Mouse (Mus musculus) CD4-positive, CD25-positive, alpha-beta regulatory T cell (primary cell): ENCODE data around the gene Dcx. TPM values are rescaled to one million over a fixed set of nuclear protein-coding genes. Genes with fewer than 3 reads are reported as not detected.

Source experiments
- polyA plus RNA-seq: library from polyadenylated mRNA; unstranded; fragments of 100-300 nt; shearing (Covaris generic); gene quantifications from one replicate; pipeline ENCODE4 v1.2.1, GENCODE M21; 2017

The Dcx gene
- polyA plus RNA-seq = 0.12 TPM

DNA sequence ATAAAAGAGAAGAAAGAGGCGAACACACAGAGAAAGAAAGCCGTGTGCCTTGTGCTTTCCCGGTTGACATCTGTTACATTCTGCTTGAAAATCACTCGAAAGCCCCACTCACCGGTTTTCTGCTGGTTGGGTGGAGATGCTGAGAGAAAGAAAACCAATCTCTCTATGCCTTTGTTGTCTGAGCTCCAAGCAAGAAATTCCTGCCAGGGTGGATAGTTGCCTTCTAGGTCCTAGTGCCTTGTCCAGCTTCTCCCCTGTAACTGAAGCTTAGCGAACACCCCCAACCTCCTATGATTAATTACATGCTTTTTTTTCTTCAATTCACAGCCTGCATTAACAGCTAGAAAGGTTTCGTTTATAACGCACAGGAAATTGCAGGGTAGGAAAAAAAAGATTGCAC lies at the start of gene Dcx:
Gene Dcx (minus strand): TSS at position 354 of the 400 bp plus-strand sequence.

DNA sequence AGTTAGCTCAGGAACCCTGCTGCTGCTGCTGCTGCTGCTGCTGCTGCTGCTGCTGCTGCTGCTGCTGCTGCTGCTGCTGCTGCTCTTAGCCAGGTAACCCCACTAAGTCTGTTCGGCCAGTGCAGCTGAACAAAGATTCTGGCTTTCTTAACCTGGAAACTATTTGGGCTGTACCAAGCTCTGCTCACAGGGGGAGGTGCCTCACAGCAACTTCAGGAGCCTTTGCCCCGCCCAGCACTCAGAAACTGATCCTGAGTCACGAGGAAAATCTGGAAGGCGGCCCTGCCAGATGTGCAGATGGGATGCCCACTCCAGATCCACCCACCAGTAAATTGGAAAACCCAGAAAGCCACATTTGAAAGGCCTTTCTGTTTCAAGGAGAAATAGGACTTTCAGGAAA lies 105.9 kb downstream of the Dcx start, which contains the start of gene Capn6:
Gene Capn6 (minus strand): TSS at position 203 of the 400 bp plus-strand sequence.

Other genes with a start within 250 kb of the Dcx start
- 0.10 TPM for gene Capn6, start 105.9 kb downstream of the Dcx start, polyA plus RNA-seq
- not detected for gene A730046J19Rik, start 220.4 kb upstream of the Dcx start, polyA plus RNA-seq